Mouse (Mus musculus) CH12.LX (cell line): ENCODE measurements around the gene Tfpt. TPM values are rescaled to one million over a fixed set of nuclear protein-coding genes. Genes with fewer than 3 reads are reported as not detected.
A peak's percentile ranks its signal among the peaks of the same experiment; 100 is the strongest.

Source experiments
- DNase-seq: peaks from one replicate; pipeline ENCODE4 v3.0.0-alpha.2; 2013; ENCODE audit errors: extremely low read depth
- H3K27ac ChIP-seq: 2 replicates; pipeline ENCODE4 v1.5.1; 2012; ENCODE audit warnings: low read depth, mild to moderate bottlenecking, control low read depth, moderate library complexity; ENCODE audit not compliant: insufficient read depth
- H3K27me3 ChIP-seq: replicated peaks from 2 replicates; pipeline ENCODE3; 2012; ENCODE audit warnings: inconsistent platforms
- H3K36me3 ChIP-seq, 2 experiments: replicated peaks in 1 of 2; 2 replicates each; pipeline versions ENCODE3 to v1.6.1; 2012; ENCODE audit warnings: inconsistent platforms in 1 of 2, low read length in 1 of 2, mild to moderate bottlenecking in 1 of 2, mixed read lengths in 1 of 2, moderate library complexity in 1 of 2; ENCODE audit not compliant: control insufficient read depth in 1 of 2, insufficient read depth in 1 of 2
- H3K4me1 ChIP-seq, 2 experiments: 2 replicates each; pipeline ENCODE4 v1.6.1; 2012; ENCODE audit warnings: inconsistent platforms in 1 of 2, moderate library complexity in 1 of 2; ENCODE audit not compliant: insufficient read depth in 2 of 2, control insufficient read depth in 1 of 2
- H3K4me2 ChIP-seq: 2 replicates; pipeline ENCODE4 v1.6.1; 2012; ENCODE audit warnings: low read depth, mild to moderate bottlenecking, control low read depth; ENCODE audit not compliant: poor library complexity, insufficient read depth, severe bottlenecking
- H3K4me3 ChIP-seq, 3 experiments: fragments of 150-350 bp in 1 of 3; sonication (generic) in 1 of 3; replicated peaks in 1 of 3; 2 replicates each; pipeline versions ENCODE3 to v1.5.1; 2011 to 2012; ENCODE audit warnings: low read depth in 2 of 3, low read length in 2 of 3, mild to moderate bottlenecking in 2 of 3, moderate library complexity in 2 of 3, control low read depth in 1 of 3, improper control_type of control experiment in 1 of 3, inconsistent platforms in 1 of 3, mixed read lengths in 1 of 3; ENCODE audit not compliant: poor library complexity in 1 of 3
- H3K79me2 ChIP-seq: replicated peaks from 2 replicates; pipeline ENCODE4 v1.6.1; 2012; ENCODE audit warnings: mild to moderate bottlenecking, moderate library complexity; ENCODE audit not compliant: control insufficient read depth, poor library complexity, insufficient read depth, severe bottlenecking; ENCODE audit errors: extremely low read depth
- H3K9ac ChIP-seq: 2 replicates; pipeline ENCODE4 v1.6.1; 2012; ENCODE audit warnings: low read depth, mild to moderate bottlenecking, control low read depth, moderate library complexity; ENCODE audit not compliant: insufficient read depth
- H3K9me3 ChIP-seq: replicated peaks from 2 replicates; pipeline ENCODE3; 2012; ENCODE audit warnings: low read length, inconsistent platforms, mixed read lengths
- BHLHE40 ChIP-seq: IDR thresholded peaks from 2 replicates; pipeline ENCODE4 v1.6.1; 2011; ENCODE audit warnings: mild to moderate bottlenecking, low read depth, low read length, improper control_type of control experiment
- CHD1 ChIP-seq: IDR thresholded peaks from 2 replicates; pipeline ENCODE4 v1.6.1; 2012; ENCODE audit warnings: low read depth, low read length, improper control_type of control experiment, inconsistent platforms
- CHD2 ChIP-seq: IDR thresholded peaks from 2 replicates; pipeline ENCODE4 v1.6.1; 2011; ENCODE audit warnings: low read length, improper control_type of control experiment
- CTCF ChIP-seq, 2 experiments: IDR thresholded peaks in 1 of 2; conservative IDR thresholded peaks in 1 of 2; 2 replicates each; pipeline ENCODE4 v1.5.1; 2011 to 2012; ENCODE audit warnings: low read depth in 2 of 2, low read length in 2 of 2, improper control_type of control experiment in 1 of 2, inconsistent platforms in 1 of 2, mild to moderate bottlenecking in 1 of 2, moderate library complexity in 1 of 2
- EP300 ChIP-seq: IDR thresholded peaks from 2 replicates; pipeline ENCODE4 v1.6.1; 2011; ENCODE audit warnings: low read length, improper control_type of control experiment
- ETS1 ChIP-seq: conservative IDR thresholded peaks from 2 replicates; pipeline ENCODE4 v1.6.1; 2012; ENCODE audit warnings: low read depth, mild to moderate bottlenecking, inconsistent platforms, low read length, improper control_type of control experiment, moderate library complexity
- HCFC1 ChIP-seq: IDR thresholded peaks from 2 replicates; pipeline ENCODE4 v1.6.1; 2012; ENCODE audit warnings: low read depth, mild to moderate bottlenecking, inconsistent platforms, low read length, improper control_type of control experiment
- IRF4 ChIP-seq: IDR thresholded peaks from 2 replicates; pipeline ENCODE4 v1.6.1; 2014; ENCODE audit warnings: low read depth, mild to moderate bottlenecking, inconsistent platforms, low read length, improper control_type of control experiment
- JUN ChIP-seq: IDR thresholded peaks from 2 replicates; pipeline ENCODE4 v1.6.1; 2011; ENCODE audit warnings: low read depth, mild to moderate bottlenecking, low read length, improper control_type of control experiment, moderate library complexity; ENCODE audit not compliant: insufficient read depth
- MAFK ChIP-seq: IDR thresholded peaks from 2 replicates; pipeline ENCODE4 v1.6.1; 2011; ENCODE audit warnings: low read length, improper control_type of control experiment; ENCODE audit not compliant: insufficient replicate concordance
- MAX ChIP-seq: IDR thresholded peaks from 2 replicates; pipeline ENCODE4 v1.6.1; 2011; ENCODE audit warnings: low read length, improper control_type of control experiment
- MAZ ChIP-seq: IDR thresholded peaks from 2 replicates; pipeline ENCODE4 v1.6.1; 2012; ENCODE audit warnings: low read depth, mild to moderate bottlenecking, inconsistent platforms, low read length, improper control_type of control experiment, moderate library complexity
- MEF2A ChIP-seq: IDR thresholded peaks from 2 replicates; pipeline ENCODE4 v1.6.1; 2014; ENCODE audit warnings: low read depth, mild to moderate bottlenecking, inconsistent platforms, low read length, improper control_type of control experiment, borderline replicate concordance
- MXI1 ChIP-seq: IDR thresholded peaks from 2 replicates; pipeline ENCODE4 v1.6.1; 2011; ENCODE audit warnings: mild to moderate bottlenecking, low read depth, low read length, improper control_type of control experiment
- MYC ChIP-seq: IDR thresholded peaks from 2 replicates; pipeline ENCODE4 v1.6.1; 2011; ENCODE audit warnings: low read depth, mild to moderate bottlenecking, improper control_type of control experiment, low read length
- NELFE ChIP-seq: IDR thresholded peaks from 2 replicates; pipeline ENCODE4 v1.6.1; 2011; ENCODE audit warnings: low read depth, low read length, improper control_type of control experiment
- POLR2A ChIP-seq: IDR thresholded peaks from 2 replicates; pipeline ENCODE4 v1.6.1; 2011; ENCODE audit warnings: low read depth, mild to moderate bottlenecking, improper control_type of control experiment, low read length
- RAD21 ChIP-seq: IDR thresholded peaks from 2 replicates; pipeline ENCODE4 v1.6.1; 2011; ENCODE audit warnings: low read depth, mild to moderate bottlenecking, low read length, improper control_type of control experiment, moderate library complexity
- RCOR1 ChIP-seq: conservative IDR thresholded peaks from 2 replicates; pipeline ENCODE4 v1.6.1; 2012; ENCODE audit warnings: low read depth, mild to moderate bottlenecking, inconsistent platforms, low read length, improper control_type of control experiment
- SIN3A ChIP-seq: IDR thresholded peaks from 2 replicates; pipeline ENCODE4 v1.6.1; 2012; ENCODE audit warnings: low read length, improper control_type of control experiment, inconsistent platforms
- TBP ChIP-seq: conservative IDR thresholded peaks from 2 replicates; pipeline ENCODE4 v1.6.1; 2011; ENCODE audit warnings: low read depth, low read length, improper control_type of control experiment
- TCF12 ChIP-seq: IDR thresholded peaks from 2 replicates; pipeline ENCODE4 v1.6.1; 2014; ENCODE audit warnings: low read depth, mild to moderate bottlenecking, inconsistent platforms, low read length, improper control_type of control experiment
- UBTF ChIP-seq: IDR thresholded peaks from 2 replicates; pipeline ENCODE4 v1.6.1; 2012; ENCODE audit warnings: low read depth, mild to moderate bottlenecking, inconsistent platforms, low read length, improper control_type of control experiment, moderate library complexity
- USF1 ChIP-seq: IDR thresholded peaks from 2 replicates; pipeline ENCODE4 v1.6.1; 2014; ENCODE audit warnings: low read depth, mild to moderate bottlenecking, inconsistent platforms, low read length, improper control_type of control experiment
- USF2 ChIP-seq: conservative IDR thresholded peaks from 2 replicates; pipeline ENCODE4 v1.6.1; 2011; ENCODE audit warnings: low read depth, low read length, improper control_type of control experiment
- ZC3H11A ChIP-seq: IDR thresholded peaks from 2 replicates; pipeline ENCODE4 v1.6.1; 2012; ENCODE audit warnings: low read depth, mild to moderate bottlenecking, inconsistent platforms, low read length, improper control_type of control experiment
- dilution Hi-C: fragments of 300-500 bp; cut with MboI; formaldehyde crosslinking; loops from 2 replicates; pipeline ENCODE4 v1.14.3; 2020; ENCODE audit warnings: low sequenced_read_pairs; ENCODE audit not compliant: extremely low pct_unique_long_range_greater_than_20kb, extremely low pct_ligation_motif_present
- in situ Hi-C: fragments of 300-500 bp; cut with MboI; formaldehyde crosslinking; loops from 3 replicates; pipeline ENCODE4 v1.14.3; 2019; ENCODE audit warnings: low sequenced_read_pairs, low pct_ligation_motif_present, low pct_unique_long_range_greater_than_20kb, mixed read lengths
- polyA plus RNA-seq: library from polyadenylated mRNA; unstranded; fragments of >175 nt; gene quantifications from 2 replicates; pipeline ENCODE4 v1.2.1, GENCODE M21; 2012; ENCODE audit warnings: low read depth; ENCODE audit not compliant: insufficient read length
- total RNA-seq, 2 experiments: library from RNA; depleted of rRNA; stranded (reverse); fragments of 300-350 nt in 1 of 2; fragments of >200 nt in 1 of 2; gene quantifications; 2 replicates each; pipeline ENCODE4 v1.2.3; 2012 to 2014

Tfpt gene
- total and polyA plus RNA-seq, 3 experiments = 15.9 to 38.6 (median 28.8) TPM

- dilution Hi-C loops = no loop called here
- Histone ChIP-seq H3K4me2 (no peak overlapping the region), H3K27me3 (no peaks in the 10 kb centered on the region), H3K36me3 (no peaks in the 10 kb centered on the region), H3K9me3 (peaks cover 4% of the 10 kb centered on the region)
- in situ Hi-C loops = no loop called here
- TF ChIP-seq POLR2A = no peak
- TF ChIP-seq TCF12 = no peak
- no peak for TF ChIP-seq EP300
- no peak for TF ChIP-seq USF1
- no peak for TF ChIP-seq UBTF
- TF ChIP-seq MAX = no peak
- no peak for TF ChIP-seq SIN3A
- TF ChIP-seq CHD1 = no peak
- TF ChIP-seq MAFK = no peak
- no peak for TF ChIP-seq MXI1
- TF ChIP-seq CTCF (conservative IDR thresholded peaks at IDR 0.05 in 1 of 2, IDR thresholded peaks at IDR 0.05 in 1 of 2; ENCODE audit: low read depth in 2 of 2, low read length in 2 of 2) = no peak
- TF ChIP-seq MYC = no peak
- TF ChIP-seq MAZ = no peak
- TF ChIP-seq, all 38 proteins: peak for 0
- no peak overlapping the region for H3K4me3 ChIP-seq
- H3K4me1 ChIP-seq = peaks cover 0 to 3% of the 10 kb centered on the region in 2 experiments; a peak in 1 of 4 replicates
- H3K9ac ChIP-seq = no peak overlapping the region
- no peak overlapping the region for H3K27ac ChIP-seq
- no peaks in the 10 kb centered on the region for H3K79me2 ChIP-seq
- DNase-seq = no peak
These were observed 20.6 kb downstream of the Tfpt start for GRCm38 (mm10) chr7:3609082-3609481.

- dilution Hi-C loops = no loop called here
- DNase-seq = no peak
These were observed 21.1 kb downstream of the Tfpt start for GRCm38 (mm10) chr7:3608668-3609067.

GRCm38 (mm10) chr7:3607391-3607790 lies 22.3 kb downstream of the Tfpt start:
- in situ Hi-C loops (no loop called here), dilution Hi-C loops (no loop called here)
- TF ChIP-seq CHD2 = 0 out of 2 replicates have a peak, but pooled peaks have one; percentile 38
- no peak for TF ChIP-seq RAD21
- peak; percentile 21; the same call in 1 of the 2 replicates for TF ChIP-seq RCOR1
- TF ChIP-seq ETS1 = peak; percentile 61
- peak; percentile 75 for TF ChIP-seq EP300
- TF ChIP-seq NELFE = 0 out of 2 replicates have a peak, but pooled peaks have one; percentile 9
- TF ChIP-seq JUN = peak; percentile 69; the same call in 1 of the 2 replicates
- TF ChIP-seq HCFC1 = 0 out of 2 replicates have a peak, but pooled peaks have one; percentile 24
- no peak for TF ChIP-seq MEF2A
- TF ChIP-seq SIN3A = peak; percentile 51; the same call in 1 of the 2 replicates
- TF ChIP-seq UBTF = no peak
- TF ChIP-seq CHD1 = no peak
- no peak for TF ChIP-seq USF2
- peak; percentile 27; the same call in 1 of the 2 replicates for TF ChIP-seq BHLHE40
- peak; percentile 73 for TF ChIP-seq IRF4
- TF ChIP-seq TBP = 0 out of 2 replicates have a peak, but pooled peaks have one; percentile 63

More at GRCm38 (mm10) chr7:3608668-3609067, 21.1 kb downstream of the Tfpt start:
- H3K27me3 ChIP-seq = no peaks in the 10 kb centered on the region
- no peaks in the 10 kb centered on the region for H3K36me3 ChIP-seq
- TF ChIP-seq NELFE = no peak
- TF ChIP-seq MAX = no peak
- TF ChIP-seq IRF4 = no peak
- TF ChIP-seq ZC3H11A = no peak
- H3K79me2 ChIP-seq = no peaks in the 10 kb centered on the region
- H3K4me2 ChIP-seq = no peak overlapping the region
- in situ Hi-C loops = no loop called here
- H3K4me3 ChIP-seq = no peak overlapping the region
- peaks cover 0 to 3% of the 10 kb centered on the region in 2 experiments; a peak in 1 of 4 replicates for H3K4me1 ChIP-seq
- H3K9ac ChIP-seq = no peak overlapping the region
- peaks cover 4% of the 10 kb centered on the region for H3K9me3 ChIP-seq
- H3K27ac ChIP-seq = no peak overlapping the region

More at GRCm38 (mm10) chr7:3607391-3607790, 22.3 kb downstream of the Tfpt start:
- Histone ChIP-seq H3K4me3 (peak overlapping the region in 1 of 3 experiments; percentile 19), H3K79me2 (no peaks in the 10 kb centered on the region), H3K27me3 (no peaks in the 10 kb centered on the region), H3K36me3 (no peaks in the 10 kb centered on the region), H3K9ac (peak overlapping the region; percentile 58; the same call in 1 of the 2 replicates), H3K4me1 (peaks cover 0 to 3% of the 10 kb centered on the region in 2 experiments; a peak in 1 of 4 replicates), H3K9me3 (peaks cover 4% of the 10 kb centered on the region), H3K27ac (peak overlapping the region; percentile 60; the same call in 1 of the 2 replicates), H3K4me2 (peak overlapping the region; percentile 42; the same call in 1 of the 2 replicates)
- DNase-seq = peak; percentile 65
